Mouse (Mus musculus) neural tube, embryonic 15.5 days (tissue): ENCODE measurements around the gene Gm28363. TPM values are rescaled to one million over a fixed set of nuclear protein-coding genes. Genes with fewer than 3 reads are reported as not detected.
"Not testable (repeated sequence)": the region's sequence is repeated elsewhere in the genome, so short reads cannot be mapped to it uniquely, and the experiment has no call there.

Source experiments
- ATAC-seq: fragments of 200-750 bp; cut with Nextera tagmentation; 2 replicates; pipeline ENCODE4 v1.8.0; 2017; ENCODE audit warnings: mild to moderate bottlenecking, moderate TSS enrichment, moderate library complexity; ENCODE audit not compliant: low FRiP score
- H3K27ac ChIP-seq: fragments of 300-500 bp; sonication (generic); replicated peaks from 2 replicates; pipeline ENCODE4 v1.5.1; 2015; ENCODE audit warnings: mild to moderate bottlenecking, inconsistent platforms
- H3K27me3 ChIP-seq: fragments of 300-500 bp; sonication (generic); replicated peaks from 2 replicates; pipeline ENCODE4 v1.6.1; 2015; ENCODE audit warnings: inconsistent platforms
- H3K36me3 ChIP-seq: fragments of 300-500 bp; sonication (generic); 2 replicates; pipeline ENCODE4 v1.6.1; 2015; ENCODE audit warnings: inconsistent platforms
- H3K4me1 ChIP-seq: fragments of 300-500 bp; sonication (generic); 2 replicates; pipeline ENCODE4 v1.6.1; 2015; ENCODE audit warnings: inconsistent platforms
- H3K4me2 ChIP-seq: fragments of 300-500 bp; sonication (generic); 2 replicates; pipeline ENCODE4 v1.6.1; 2015; ENCODE audit warnings: inconsistent platforms, mild to moderate bottlenecking, moderate library complexity
- H3K4me3 ChIP-seq: fragments of 300-500 bp; sonication (generic); replicated peaks from 2 replicates; pipeline ENCODE4 v1.5.1; 2015; ENCODE audit warnings: mild to moderate bottlenecking, inconsistent platforms
- H3K9ac ChIP-seq: fragments of 300-500 bp; sonication (generic); replicated peaks from 2 replicates; pipeline ENCODE4 v1.6.1; 2015; ENCODE audit warnings: mild to moderate bottlenecking, inconsistent platforms
- H3K9me3 ChIP-seq: fragments of 300-500 bp; sonication (generic); replicated peaks from 2 replicates; pipeline ENCODE4 v1.6.1; 2016; ENCODE audit warnings: inconsistent platforms
- WGBS: fragments of 180-500 bp; shearing (Covaris S2); methylation state at CpG from one replicate; pipeline ENCODE4 v1.1.7; 2015; ENCODE audit warnings: mixed read lengths; 5-methylcytosine and 5-hydroxymethylcytosine counted together
- polyA plus RNA-seq: library from polyadenylated mRNA; unstranded; fragments of >200 nt; fragmentation: Nextera tagmentation; extraction: Ambion mirVana; gene quantifications from 2 replicates; pipeline ENCODE4 v1.2.1, GENCODE M21; 2015

The Gm28363 gene
- not detected in 2 replicates for polyA plus RNA-seq

GRCm38 (mm10) chr1:117696831-117697230 is at the start of gene Gm28363:
Gm28363 (plus strand) TSS chr1:117697131.
- 68% methylated on average over 2 of the region's 2 CpGs for WGBS
- not testable (repeated sequence) for H3K27me3 ChIP-seq, H3K9ac ChIP-seq

GRCm38 (mm10) chr1:117650236-117650635 is 46.7 kb upstream of the Gm28363 start:
- not testable (repeated sequence) for H3K9me3 ChIP-seq, H3K27ac ChIP-seq, H3K36me3 ChIP-seq, H3K9ac ChIP-seq, H3K4me2 ChIP-seq, ATAC-seq, H3K27me3 ChIP-seq, H3K4me1 ChIP-seq, H3K4me3 ChIP-seq
- 68% methylated on average over 1 of the region's 1 CpGs for WGBS

More at GRCm38 (mm10) chr1:117696831-117697230, at the start of gene Gm28363:
- not testable (repeated sequence) for H3K4me3 ChIP-seq, H3K4me2 ChIP-seq, ATAC-seq, H3K9me3 ChIP-seq, H3K36me3 ChIP-seq, H3K27ac ChIP-seq, H3K4me1 ChIP-seq

Other genes starting within 250 kb of the Gm28363 start
- gene B020011L13Rik, start 84.0 kb downstream of the Gm28363 start, polyA plus RNA-seq: not detected in 2 replicates
- not detected in 2 replicates for gene Gm28360, start 132.9 kb downstream of the Gm28363 start, polyA plus RNA-seq
- gene Gm28168, start 230.9 kb downstream of the Gm28363 start, polyA plus RNA-seq: not detected in 2 replicates